In the genomic region with DNA sequence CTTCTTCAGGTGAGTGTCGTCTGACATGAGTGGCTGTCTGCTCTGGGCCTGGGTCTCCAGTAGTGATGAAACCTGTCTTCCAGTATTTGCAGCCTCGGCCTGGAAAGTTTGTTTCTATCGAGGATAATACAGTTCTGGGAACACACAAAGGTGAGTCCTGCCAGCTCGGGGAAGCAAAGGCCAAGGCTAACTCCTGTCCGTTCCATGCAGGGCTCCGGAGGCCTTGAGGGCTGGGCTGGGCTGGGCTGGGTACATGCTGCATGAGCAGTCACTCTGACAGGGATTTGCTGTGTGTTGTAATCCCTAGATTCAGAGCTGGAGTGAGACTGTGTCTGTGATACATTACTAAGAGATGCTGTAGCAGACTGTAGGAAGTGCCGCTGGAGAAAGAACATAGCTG, we compare ENCODE assay signal across 28 mouse cellular contexts. TPM values are rescaled to one million over a fixed set of nuclear protein-coding genes. Genes with fewer than 3 reads are reported as not detected.
DNase-seq lines count a peak whose midpoint lies in the region; ATAC-seq and TF ChIP-seq lines count a peak whose summit lies in the region.
"Had no signal": no experiment of that assay in that cellular context is flagged by ENCODE, and none has a peak within 500 bp of the region (broad histone marks: within the 10 kb centered on the region; RNA-seq: fewer than 3 reads in every experiment).

No protein-coding gene starts in this region.

- CTCF ChIA-PET in Patski (lab: Charles Lee), result interaction anchor here (0.8 to 2.0 kb wide), 4 partner anchors 10 to 161 kb away, joined by 3 to 6 read pairs (median 3); no protein-coding TSS in a partner anchor

- H3K9ac ChIP-seq in hindbrain, embryonic 15.5 days, result no peak overlapping the region
- H3K9ac ChIP-seq in hindbrain, embryonic 11.5 days (ENCODE audit: low read depth, low read length), result no peak overlapping the region
- 0 out of 2 replicates have a peak overlapping the region, but pooled peaks have one; percentile 14 for H3K9ac ChIP-seq in midbrain, embryonic 13.5 days (replicated peaks)
- no peak overlapping the region for H3K9ac ChIP-seq in midbrain, embryonic 15.5 days
- H3K9ac ChIP-seq: embryonic facial prominence, embryonic 12.5 days; embryonic facial prominence, embryonic 15.5 days; forebrain, postnatal 0 days; heart, embryonic 12.5 days; heart, embryonic 15.5 days; intestine, embryonic 15.5 days had no signal

- no peak for ATAC-seq in hindbrain, embryonic 15.5 days (ENCODE audit: low FRiP score, low read depth)
- no peak for ATAC-seq in hindbrain, embryonic 11.5 days (ENCODE audit: low FRiP score)
- ATAC-seq in midbrain, embryonic 13.5 days, result no peak
- ATAC-seq in midbrain, embryonic 15.5 days (replicated peaks), result no peak
- peak; percentile 42 for ATAC-seq in Patski
- ATAC-seq: activated CD4-positive, CD25-positive, alpha-beta regulatory T cell, adult 4 months; CD4-positive, CD25-positive, alpha-beta regulatory T cell, adult 4 months; forebrain, embryonic 14.5 days; forebrain, postnatal 0 days; intestine, embryonic 15.5 days had no signal

- in situ Hi-C loops in Patski (cut with MboI; ENCODE audit: low pct_unique_long_range_greater_than_20kb), result no loop called here

- peak; percentile 57 for DNase-seq in adrenal gland, postnatal 14 days
- DNase-seq in adrenal gland, adult 8-10 months, result no peak
- no peak for DNase-seq in hindbrain, embryonic 11.5 days (ENCODE audit: low spot score)
- no peak for DNase-seq in Patski (ENCODE audit: low read depth, low spot score)
- no peak for DNase-seq in gastrocnemius, adult 18-20 months (ENCODE audit: low spot score)
- DNase-seq: adrenal gland, postnatal 25 days; cerebellum, adult 11 months; cerebellum, adult 2 months; cerebellum, adult 9-11 months; cerebellum, postnatal 25 days; forebrain, postnatal 0 days; gastrocnemius, postnatal 25 days; heart, adult 18-20 months; heart, postnatal 10 days; heart, postnatal 36 days; kidney, adult 11 months had no signal

- WGBS in hindbrain, embryonic 15.5 days, result 89% methylated on average over 7 of the region's 7 CpGs
- 94% methylated on average over 7 of the region's 7 CpGs for WGBS in hindbrain, embryonic 11.5 days
- 90% methylated on average over 7 of the region's 7 CpGs for WGBS in midbrain, embryonic 13.5 days
- WGBS in midbrain, embryonic 15.5 days, result 91% methylated on average over 7 of the region's 7 CpGs

- H3K27me3 ChIP-seq in hindbrain, embryonic 15.5 days, result no peaks in the 10 kb centered on the region
- no peaks in the 10 kb centered on the region for H3K27me3 ChIP-seq in hindbrain, embryonic 11.5 days (ENCODE audit: control insufficient read depth, insufficient read depth, low read length)
- H3K27me3 ChIP-seq in midbrain, embryonic 13.5 days, result no peaks in the 10 kb centered on the region
- no peaks in the 10 kb centered on the region for H3K27me3 ChIP-seq in midbrain, embryonic 15.5 days (replicated peaks)
- no peaks in the 10 kb centered on the region for H3K27me3 ChIP-seq in Patski
- H3K27me3 ChIP-seq: embryonic facial prominence, embryonic 12.5 days; embryonic facial prominence, embryonic 15.5 days; heart, embryonic 12.5 days; heart, embryonic 15.5 days; intestine, embryonic 15.5 days had no signal

- no peak overlapping the region for H3K4me3 ChIP-seq in hindbrain, embryonic 15.5 days
- H3K4me3 ChIP-seq in hindbrain, embryonic 11.5 days (ENCODE audit: low read depth, low read length), result no peak overlapping the region
- H3K4me3 ChIP-seq in midbrain, embryonic 13.5 days (replicated peaks), result no peak overlapping the region
- H3K4me3 ChIP-seq in midbrain, embryonic 15.5 days, result no peak overlapping the region
- H3K4me3 ChIP-seq: embryonic facial prominence, embryonic 12.5 days; embryonic facial prominence, embryonic 15.5 days; heart, embryonic 12.5 days; heart, embryonic 15.5 days; hindbrain, embryonic 10.5 days; intestine, embryonic 15.5 days had no signal

- peaks cover 23% of the 10 kb centered on the region for H3K4me1 ChIP-seq in hindbrain, embryonic 15.5 days (replicated peaks)
- H3K4me1 ChIP-seq in hindbrain, embryonic 11.5 days (replicated peaks; ENCODE audit: control insufficient read depth, insufficient read depth, low read length), result no peaks in the 10 kb centered on the region
- H3K4me1 ChIP-seq in midbrain, embryonic 13.5 days (replicated peaks), result 0 out of 2 replicates have a peak, but pooled peaks cover 9% of the 10 kb centered on the region
- peaks cover 6% of the 10 kb centered on the region; the same call in 1 of the 2 replicates for H3K4me1 ChIP-seq in midbrain, embryonic 15.5 days
- H3K4me1 ChIP-seq: embryonic facial prominence, embryonic 12.5 days; embryonic facial prominence, embryonic 15.5 days; intestine, embryonic 15.5 days had no signal

- H3K36me3 ChIP-seq in hindbrain, embryonic 15.5 days, result peaks cover 49% of the 10 kb centered on the region
- H3K36me3 ChIP-seq in hindbrain, embryonic 11.5 days (ENCODE audit: control insufficient read depth, insufficient read depth, low read length), result no peaks in the 10 kb centered on the region
- H3K36me3 ChIP-seq in midbrain, embryonic 13.5 days, result peaks cover 90% of the 10 kb centered on the region
- H3K36me3 ChIP-seq in midbrain, embryonic 15.5 days (replicated peaks), result peaks cover 33% of the 10 kb centered on the region

- H3K4me2 ChIP-seq in hindbrain, embryonic 15.5 days, result no peak overlapping the region
- no peak overlapping the region for H3K4me2 ChIP-seq in hindbrain, embryonic 11.5 days (replicated peaks; ENCODE audit: low read depth, low read length)
- no peak overlapping the region for H3K4me2 ChIP-seq in midbrain, embryonic 13.5 days (replicated peaks)
- no peak overlapping the region for H3K4me2 ChIP-seq in midbrain, embryonic 15.5 days
- H3K4me2 ChIP-seq: embryonic facial prominence, embryonic 12.5 days; embryonic facial prominence, embryonic 15.5 days; heart, embryonic 12.5 days; heart, embryonic 15.5 days; intestine, embryonic 15.5 days had no signal

- H3K27ac ChIP-seq in hindbrain, embryonic 15.5 days (replicated peaks), result peak overlapping the region; percentile 74; the same call in 1 of the 2 replicates
- no peak overlapping the region for H3K27ac ChIP-seq in hindbrain, embryonic 11.5 days (ENCODE audit: low read depth, low read length)
- no peak overlapping the region for H3K27ac ChIP-seq in midbrain, embryonic 13.5 days
- H3K27ac ChIP-seq in midbrain, embryonic 15.5 days, result no peak overlapping the region
- H3K27ac ChIP-seq: embryonic facial prominence, embryonic 12.5 days; embryonic facial prominence, embryonic 15.5 days; heart, embryonic 15.5 days; hindbrain, embryonic 10.5 days; intestine, embryonic 15.5 days had no signal

- POLR2A ChIA-PET in Patski (lab: Charles Lee), result no interaction called here

- no peak for TF ChIP-seq CTCF in Patski (IDR thresholded peaks at IDR 0.05)

- no peaks in the 10 kb centered on the region for H3K9me3 ChIP-seq in hindbrain, embryonic 15.5 days
- H3K9me3 ChIP-seq in hindbrain, embryonic 11.5 days (ENCODE audit: control insufficient read depth, low read length), result no peaks in the 10 kb centered on the region
- H3K9me3 ChIP-seq in midbrain, embryonic 13.5 days, result no peaks in the 10 kb centered on the region
- no peaks in the 10 kb centered on the region for H3K9me3 ChIP-seq in midbrain, embryonic 15.5 days
- H3K9me3 ChIP-seq: embryonic facial prominence, embryonic 12.5 days; embryonic facial prominence, embryonic 15.5 days; heart, embryonic 12.5 days; heart, embryonic 15.5 days; hindbrain, embryonic 10.5 days; intestine, embryonic 15.5 days had no signal

RNA-seq across cellular contexts. Expression of gene Trmu, which starts 14.8 kb away (rescaled TPM):
- 32.1 and 34.9 TPM in 2 replicates for total RNA-seq in adrenal gland, postnatal 14 days (2021)
- total RNA-seq in adrenal gland, adult 8-10 months (2022), result 10 to 100 TPM; 21.8 to 49.7 (median 33.9) TPM
- polyA plus RNA-seq in hindbrain, embryonic 15.5 days (2015; fragmentation: Nextera tagmentation; extraction: Ambion mirVana), result 45.7 and 50.8 TPM in 2 replicates
- 30.4 and 34.6 TPM in 2 replicates for polyA plus RNA-seq in hindbrain, embryonic 11.5 days (2014; fragmentation: Nextera tagmentation; extraction: Ambion mirVana)
- 48.8 and 53.9 TPM in 2 replicates for polyA plus RNA-seq in midbrain, embryonic 13.5 days (2015; fragmentation: Nextera tagmentation; extraction: Ambion mirVana)
- 58.8 and 63.4 TPM in 2 replicates for polyA plus RNA-seq in midbrain, embryonic 15.5 days (2015; fragmentation: Nextera tagmentation; extraction: Ambion mirVana)
- 22.9 TPM for polyA plus RNA-seq in Patski (2021)
- 1 to 10 TPM; 8.2 to 9.4 TPM for total RNA-seq in gastrocnemius, adult 18-20 months (2021)

RNA-seq across cellular contexts. Expression of gene Gtse1, which starts 34.3 kb away (rescaled TPM):
- total RNA-seq in adrenal gland, postnatal 14 days (2021), result 4.4 and 4.6 TPM in 2 replicates
- 1 to 10 TPM in 3 of 4 experiments, under 1 TPM in 1; 0.61 to 1.5 (median 1.3) TPM for total RNA-seq in adrenal gland, adult 8-10 months (2022)
- polyA plus RNA-seq in hindbrain, embryonic 15.5 days (2015; fragmentation: Nextera tagmentation; extraction: Ambion mirVana), result 7.5 and 8.7 TPM in 2 replicates
- 26.8 and 33.9 TPM in 2 replicates for polyA plus RNA-seq in hindbrain, embryonic 11.5 days (2014; fragmentation: Nextera tagmentation; extraction: Ambion mirVana)
- polyA plus RNA-seq in midbrain, embryonic 13.5 days (2015; fragmentation: Nextera tagmentation; extraction: Ambion mirVana), result 12.8 and 14.9 TPM in 2 replicates
- polyA plus RNA-seq in midbrain, embryonic 15.5 days (2015; fragmentation: Nextera tagmentation; extraction: Ambion mirVana), result 4.2 and 5.3 TPM in 2 replicates
- 23.2 TPM for polyA plus RNA-seq in Patski (2021)
- under 1 TPM; 0.07 to 0.09 TPM for total RNA-seq in gastrocnemius, adult 18-20 months (2021)
